Mouse (Mus musculus) hindbrain, embryonic 13.5 days (tissue): ENCODE measurements at regions not wholly inside any gene's neighbourhood (a gene's known extent, or its start where the extent isn't known, plus 50 kb on each side); places are given as distances from the start of the nearest gene placed in this dataset.
A peak's percentile ranks its signal among the peaks of the same experiment; 100 is the strongest.

Experiments used
- ATAC-seq: fragments of 200-750 bp; cut with Nextera tagmentation; 2 replicates; pipeline ENCODE4 v1.8.0; 2017; ENCODE audit warnings: moderate TSS enrichment; ENCODE audit not compliant: low FRiP score
- H3K27ac ChIP-seq: fragments of 300-500 bp; sonication (generic); 2 replicates; pipeline ENCODE4 v1.5.1; 2015; ENCODE audit warnings: inconsistent platforms, mild to moderate bottlenecking, moderate library complexity
- H3K27me3 ChIP-seq: fragments of 300-500 bp; sonication (generic); 2 replicates; pipeline ENCODE4 v1.6.1; 2015; ENCODE audit warnings: mild to moderate bottlenecking, inconsistent platforms
- H3K36me3 ChIP-seq: fragments of 300-500 bp; sonication (generic); 2 replicates; pipeline ENCODE4 v1.6.1; 2015; ENCODE audit warnings: mild to moderate bottlenecking, inconsistent platforms
- H3K4me1 ChIP-seq: fragments of 300-500 bp; sonication (generic); replicated peaks from 2 replicates; pipeline ENCODE4 v1.6.1; 2015; ENCODE audit warnings: inconsistent platforms
- H3K4me2 ChIP-seq: fragments of 300-500 bp; sonication (generic); 2 replicates; pipeline ENCODE4 v1.6.1; 2015; ENCODE audit warnings: inconsistent platforms, mild to moderate bottlenecking, moderate library complexity
- H3K4me3 ChIP-seq: fragments of 300-500 bp; sonication (generic); 2 replicates; pipeline ENCODE4 v1.5.1; 2015; ENCODE audit warnings: mild to moderate bottlenecking, inconsistent platforms
- H3K9ac ChIP-seq: fragments of 300-500 bp; sonication (generic); 2 replicates; pipeline ENCODE4 v1.6.1; 2015; ENCODE audit warnings: mild to moderate bottlenecking, inconsistent platforms
- H3K9me3 ChIP-seq: fragments of 300-500 bp; sonication (generic); 2 replicates; pipeline ENCODE4 v1.6.1; 2016; ENCODE audit warnings: inconsistent platforms
- WGBS: fragments of 180-500 bp; shearing (Covaris S2); methylation state at CpG from one replicate; pipeline ENCODE4 v1.1.7; 2015; 5-methylcytosine and 5-hydroxymethylcytosine counted together

GRCm38 (mm10) chr15:87940837-87941236 lies 396.7 kb downstream of the Fam19a5 start:
- Histone ChIP-seq H3K9me3 (no peaks in the 10 kb centered on the region), H3K27me3 (no peaks in the 10 kb centered on the region), H3K4me3 (no peak overlapping the region), H3K36me3 (no peaks in the 10 kb centered on the region), H3K27ac (no peak overlapping the region), H3K4me1 (no peaks in the 10 kb centered on the region), H3K4me2 (no peak overlapping the region), H3K9ac (no peak overlapping the region)
- 67% methylated on average over 3 of the region's 3 CpGs for WGBS
- no peak for ATAC-seq

DNA sequence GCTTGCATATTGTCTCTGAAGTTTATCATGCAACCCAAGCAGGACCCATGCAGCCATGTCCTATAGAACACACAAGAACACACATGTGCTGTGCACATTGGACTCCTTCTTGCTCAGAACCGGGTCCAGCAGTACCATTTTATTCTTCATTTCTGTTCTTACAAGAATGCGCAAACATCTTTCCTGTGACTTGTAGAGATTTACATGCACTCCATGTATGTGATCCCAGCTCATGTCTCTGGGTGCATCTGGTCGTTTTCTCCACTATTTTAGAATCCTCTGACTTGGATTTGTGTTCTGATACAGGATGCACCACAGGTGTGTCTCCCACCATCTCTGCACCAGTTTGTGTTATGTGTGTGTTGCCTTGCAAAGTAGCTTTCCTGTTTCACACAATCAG lies 408.4 kb downstream of the Fam19a5 start:
- WGBS: 77% methylated on average over 3 of the region's 3 CpGs
- Histone ChIP-seq H3K4me1 (no peaks in the 10 kb centered on the region), H3K27me3 (no peaks in the 10 kb centered on the region), H3K9me3 (no peaks in the 10 kb centered on the region), H3K4me3 (no peak overlapping the region), H3K27ac (no peak overlapping the region), H3K9ac (no peak overlapping the region), H3K4me2 (no peak overlapping the region), H3K36me3 (no peaks in the 10 kb centered on the region)
- no peak for ATAC-seq

DNA sequence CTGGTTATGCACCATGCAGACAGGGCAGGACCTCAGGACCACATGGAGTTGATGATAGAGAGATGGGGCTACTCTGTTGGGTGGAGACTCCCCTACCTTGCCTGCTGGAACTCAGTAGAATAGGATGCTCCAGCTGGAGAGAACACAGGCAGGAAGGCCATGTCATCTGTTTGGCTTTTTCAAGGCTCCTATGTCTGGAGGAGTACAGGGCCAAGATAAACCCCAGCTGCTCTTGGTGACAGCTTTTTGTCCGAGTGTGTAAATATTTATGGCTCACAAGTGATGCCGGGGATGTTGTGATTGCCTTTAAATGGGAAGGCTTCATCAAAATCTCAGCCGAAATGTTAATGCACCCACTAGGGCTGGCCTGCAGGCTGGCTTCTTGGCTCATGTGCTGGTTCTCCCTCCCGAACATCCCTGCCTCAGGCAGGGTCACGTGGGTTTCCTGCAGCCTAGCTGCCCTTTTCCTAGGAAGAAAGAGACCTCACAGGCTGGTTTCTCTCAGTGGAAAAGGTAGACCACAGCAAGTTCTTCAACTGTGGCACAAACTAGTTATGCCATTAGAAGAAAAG lies 411.7 kb downstream of the Fam19a5 start:
- no peaks in the 10 kb centered on the region for H3K9me3 ChIP-seq
- no peak for ATAC-seq
- no peak overlapping the region for H3K4me2 ChIP-seq
- no peaks in the 10 kb centered on the region for H3K4me1 ChIP-seq
- 77% methylated on average over 5 of the region's 5 CpGs for WGBS
- no peak overlapping the region for H3K4me3 ChIP-seq
- H3K27me3 ChIP-seq: peaks cover 4% of the 10 kb centered on the region; the same call in 1 of the 2 replicates
- H3K27ac ChIP-seq: no peak overlapping the region
- no peak overlapping the region for H3K9ac ChIP-seq
- H3K36me3 ChIP-seq: no peaks in the 10 kb centered on the region

DNA sequence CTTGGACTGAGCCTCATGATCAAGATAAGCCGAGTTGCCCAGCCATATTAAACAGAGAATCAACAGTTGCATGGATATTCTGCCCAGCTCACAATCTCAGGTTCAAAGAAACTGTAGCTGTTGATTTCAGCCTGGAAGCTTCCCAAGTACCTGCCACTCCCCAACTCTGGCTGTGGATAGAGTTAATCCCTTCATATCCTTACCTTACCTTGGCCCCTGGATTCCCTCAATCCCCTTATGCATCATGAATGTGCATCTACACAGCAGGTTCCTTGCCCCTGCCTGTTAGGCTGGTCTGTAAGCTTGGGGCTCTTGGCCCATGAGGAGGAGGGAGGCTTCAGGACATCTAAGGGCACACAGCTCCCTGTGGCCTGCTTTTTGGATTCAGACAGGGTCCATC lies 414.8 kb downstream of the Fam19a5 start:
- Histone ChIP-seq H3K4me3 (no peak overlapping the region), H3K36me3 (no peaks in the 10 kb centered on the region), H3K9me3 (no peaks in the 10 kb centered on the region), H3K4me2 (no peak overlapping the region), H3K4me1 (no peaks in the 10 kb centered on the region), H3K9ac (no peak overlapping the region), H3K27ac (no peak overlapping the region), H3K27me3 (peaks cover 4% of the 10 kb centered on the region; the same call in 1 of the 2 replicates)
- ATAC-seq: no peak
- WGBS: 80% methylated on average over 1 of the region's 1 CpGs

DNA sequence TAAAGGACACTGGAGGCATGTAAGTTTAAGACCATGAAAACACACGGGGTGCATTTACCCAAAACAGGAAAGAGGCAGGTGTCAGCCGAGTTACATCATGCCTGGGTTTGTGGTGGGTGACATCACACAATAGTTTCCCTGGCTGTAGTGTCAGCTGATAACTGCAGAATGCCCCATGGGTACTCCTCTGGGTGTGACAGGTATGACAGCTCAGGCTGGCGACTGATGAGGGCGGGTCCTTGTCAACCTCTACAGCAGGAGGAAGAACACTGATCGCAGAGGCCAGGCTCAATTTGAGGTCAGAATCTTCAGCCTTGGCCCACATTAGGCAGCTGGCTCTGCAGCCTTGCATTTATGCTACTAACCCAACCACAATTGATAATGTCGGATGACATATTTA lies 428.5 kb downstream of the Fam19a5 start:
- Histone ChIP-seq H3K9me3 (no peaks in the 10 kb centered on the region), H3K9ac (no peak overlapping the region), H3K36me3 (no peaks in the 10 kb centered on the region), H3K4me3 (no peak overlapping the region), H3K27ac (no peak overlapping the region), H3K4me2 (no peak overlapping the region), H3K27me3 (no peaks in the 10 kb centered on the region), H3K4me1 (0 out of 2 replicates have a peak, but pooled peaks cover 3% of the 10 kb centered on the region)
- WGBS: 91% methylated on average over 6 of the region's 6 CpGs
- no peak for ATAC-seq

GRCm38 (mm10) chr15:87987322-87987985 lies 443.4 kb downstream of the Fam19a5 start:
- no peaks in the 10 kb centered on the region for H3K9me3 ChIP-seq
- no peak for ATAC-seq
- 7% methylated on average over 5 of the region's 5 CpGs for WGBS

GRCm38 (mm10) chr15:87994546-87994945 lies 450.4 kb downstream of the Fam19a5 start:
- Histone ChIP-seq H3K9me3 (no peaks in the 10 kb centered on the region), H3K36me3 (no peaks in the 10 kb centered on the region), H3K4me1 (no peaks in the 10 kb centered on the region), H3K27ac (no peak overlapping the region), H3K9ac (no peak overlapping the region), H3K4me2 (no peak overlapping the region), H3K4me3 (no peak overlapping the region), H3K27me3 (no peaks in the 10 kb centered on the region; the same call in 1 of the 2 replicates)
- WGBS: 58% methylated on average over 8 of the region's 8 CpGs
- ATAC-seq: no peak

More at GRCm38 (mm10) chr15:87987322-87987985, 443.4 kb downstream of the Fam19a5 start:
- no peak overlapping the region for H3K9ac ChIP-seq
- H3K36me3 ChIP-seq: no peaks in the 10 kb centered on the region
- H3K27ac ChIP-seq: no peak overlapping the region
- H3K4me3 ChIP-seq: no peak overlapping the region
- no peak overlapping the region for H3K4me2 ChIP-seq
- H3K27me3 ChIP-seq: peaks cover 16% of the 10 kb centered on the region; the same call in 1 of the 2 replicates
- H3K4me1 ChIP-seq: peaks cover 15% of the 10 kb centered on the region

DNA sequence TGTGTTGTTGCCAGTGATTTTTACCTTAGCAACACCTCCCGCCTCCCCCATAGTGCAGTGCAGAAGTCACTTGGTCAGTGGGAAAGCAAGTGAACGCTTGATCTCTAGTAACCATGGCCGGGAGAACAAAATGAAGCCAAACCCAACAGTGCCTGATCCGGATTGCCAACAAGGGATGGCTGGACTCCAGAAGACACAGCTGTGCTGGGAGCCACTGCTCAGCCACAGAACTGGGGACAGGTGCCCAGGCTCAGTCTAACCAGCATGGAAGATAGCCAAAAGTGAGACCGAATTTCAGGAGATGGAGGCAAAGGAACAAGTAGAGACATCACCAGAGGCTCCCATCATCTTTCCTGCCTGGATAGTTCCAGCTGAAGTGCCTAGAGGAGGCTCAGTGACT lies 473.0 kb downstream of the Fam19a5 start:
- no peaks in the 10 kb centered on the region for H3K27me3 ChIP-seq
- no peaks in the 10 kb centered on the region for H3K9me3 ChIP-seq
- WGBS: 84% methylated on average over 5 of the region's 5 CpGs
- H3K4me2 ChIP-seq: no peak overlapping the region
- no peak overlapping the region for H3K4me3 ChIP-seq
- no peak overlapping the region for H3K9ac ChIP-seq
- no peak overlapping the region for H3K27ac ChIP-seq
- H3K36me3 ChIP-seq: no peaks in the 10 kb centered on the region
- no peak for ATAC-seq
- no peaks in the 10 kb centered on the region for H3K4me1 ChIP-seq

- Histone ChIP-seq H3K27ac (no peak overlapping the region), H3K27me3 (peaks cover 4% of the 10 kb centered on the region; the same call in 1 of the 2 replicates), H3K36me3 (no peaks in the 10 kb centered on the region), H3K9ac (no peak overlapping the region), H3K4me3 (no peak overlapping the region), H3K9me3 (no peaks in the 10 kb centered on the region), H3K4me1 (peaks cover 24% of the 10 kb centered on the region), H3K4me2 (no peak overlapping the region)
- ATAC-seq: no peak
- WGBS: 79% methylated on average over 11 of the region's 11 CpGs
Measured at GRCm38 (mm10) chr15:88032751-88033150, 488.7 kb downstream of the Fam19a5 start.

GRCm38 (mm10) chr15:88033725-88034124 lies 489.6 kb downstream of the Fam19a5 start:
- 73% methylated on average over 4 of the region's 4 CpGs for WGBS
- Histone ChIP-seq H3K9ac (no peak overlapping the region), H3K4me2 (no peak overlapping the region), H3K4me1 (peaks cover 25% of the 10 kb centered on the region), H3K9me3 (no peaks in the 10 kb centered on the region), H3K27me3 (peaks cover 7% of the 10 kb centered on the region; the same call in 1 of the 2 replicates), H3K36me3 (no peaks in the 10 kb centered on the region), H3K27ac (no peak overlapping the region), H3K4me3 (no peak overlapping the region)
- no peak for ATAC-seq

DNA sequence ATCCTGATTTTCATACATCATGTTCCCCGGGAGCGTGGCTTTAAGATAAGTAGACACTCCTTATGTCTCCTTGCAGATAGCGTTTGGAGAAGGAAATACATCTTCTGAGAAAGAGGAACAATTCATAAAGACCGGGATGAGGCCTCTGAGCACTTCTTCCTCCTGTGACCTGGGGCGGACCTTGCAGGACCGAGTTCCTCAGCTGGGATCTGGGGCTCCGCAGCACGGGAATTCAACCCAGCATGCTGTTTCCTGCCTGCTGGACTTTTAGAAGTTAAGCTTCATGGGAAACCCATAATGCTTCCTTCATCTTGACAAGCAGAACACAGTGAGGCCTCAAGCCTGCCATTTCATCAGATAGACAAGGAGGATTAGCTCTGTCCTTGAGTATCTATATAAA lies 491.4 kb downstream of the Fam19a5 start:
- Histone ChIP-seq H3K4me2 (no peak overlapping the region), H3K27ac (peak overlapping the region; percentile 73; the same call in 1 of the 2 replicates), H3K27me3 (peaks cover 7% of the 10 kb centered on the region; the same call in 1 of the 2 replicates), H3K9me3 (no peaks in the 10 kb centered on the region), H3K9ac (no peak overlapping the region), H3K4me1 (peaks cover 25% of the 10 kb centered on the region), H3K4me3 (no peak overlapping the region), H3K36me3 (no peaks in the 10 kb centered on the region)
- ATAC-seq: no peak
- 72% methylated on average over 8 of the region's 8 CpGs for WGBS

GRCm38 (mm10) chr15:88036146-88037000 lies 492.3 kb downstream of the Fam19a5 start:
- ATAC-seq: peak; percentile 77
- Histone ChIP-seq H3K9ac (peak overlapping the region; percentile 51; the same call in 1 of the 2 replicates), H3K27me3 (peaks cover 7% of the 10 kb centered on the region; the same call in 1 of the 2 replicates), H3K36me3 (no peaks in the 10 kb centered on the region), H3K9me3 (no peaks in the 10 kb centered on the region), H3K4me3 (no peak overlapping the region), H3K4me1 (peaks cover 25% of the 10 kb centered on the region), H3K4me2 (peak overlapping the region; percentile 20), H3K27ac (peak overlapping the region; percentile 73)
- WGBS: 37% methylated on average over 22 of the region's 22 CpGs
